Mouse (Mus musculus): ENCODE measurements around the gene 1110051M20Rik. TPM values are rescaled to one million over a fixed set of nuclear protein-coding genes. Genes with fewer than 3 reads are reported as not detected.

Gene 1110051M20Rik
- total and polyA plus RNA-seq, 2 experiments from 2014 or later = 141 to 175 TPM

- H3K36me3 ChIP-seq (ENCODE audit: insufficient read depth, low read length) = peaks cover 27% of the 10 kb centered on the region
- TF ChIP-seq CTCF (IDR thresholded peaks at IDR 0.05; ENCODE audit: low read depth) = no peak
- ATAC-seq (peak; percentile 99), DNase-seq (ENCODE audit: low spot score) (peak; percentile 99)
- peak within 1 kb of the TSS; percentile 86 for H3K9ac ChIP-seq (replicated peaks; ENCODE audit: low read length)
- H3K4me1 ChIP-seq (ENCODE audit: insufficient read depth, low read length) = peaks cover 6% of the 10 kb centered on the region; the same call in 1 of the 2 replicates
- peak within 1 kb of the TSS; percentile 96 for H3K27ac ChIP-seq
- no peaks in the 10 kb centered on the region for H3K27me3 ChIP-seq (ENCODE audit: insufficient read depth, low read length)
- no peaks in the 10 kb centered on the region for H3K9me3 ChIP-seq (ENCODE audit: low read length)
- peak within 1 kb of the TSS; percentile 81 for H3K4me3 ChIP-seq (ENCODE audit: low read length)
- 2% methylated on average over 72 of the region's 72 CpGs for WGBS
- peak within 1 kb of the TSS; percentile 92 for H3K4me2 ChIP-seq (ENCODE audit: low read depth, low read length)
These were observed 179.5 kb downstream of the 1110051M20Rik start, which contains the start of gene Arfgap2 for GRCm38 (mm10) chr2:91264711-91265681. Arfgap2 (plus strand) TSS chr2:91264974.

DNA sequence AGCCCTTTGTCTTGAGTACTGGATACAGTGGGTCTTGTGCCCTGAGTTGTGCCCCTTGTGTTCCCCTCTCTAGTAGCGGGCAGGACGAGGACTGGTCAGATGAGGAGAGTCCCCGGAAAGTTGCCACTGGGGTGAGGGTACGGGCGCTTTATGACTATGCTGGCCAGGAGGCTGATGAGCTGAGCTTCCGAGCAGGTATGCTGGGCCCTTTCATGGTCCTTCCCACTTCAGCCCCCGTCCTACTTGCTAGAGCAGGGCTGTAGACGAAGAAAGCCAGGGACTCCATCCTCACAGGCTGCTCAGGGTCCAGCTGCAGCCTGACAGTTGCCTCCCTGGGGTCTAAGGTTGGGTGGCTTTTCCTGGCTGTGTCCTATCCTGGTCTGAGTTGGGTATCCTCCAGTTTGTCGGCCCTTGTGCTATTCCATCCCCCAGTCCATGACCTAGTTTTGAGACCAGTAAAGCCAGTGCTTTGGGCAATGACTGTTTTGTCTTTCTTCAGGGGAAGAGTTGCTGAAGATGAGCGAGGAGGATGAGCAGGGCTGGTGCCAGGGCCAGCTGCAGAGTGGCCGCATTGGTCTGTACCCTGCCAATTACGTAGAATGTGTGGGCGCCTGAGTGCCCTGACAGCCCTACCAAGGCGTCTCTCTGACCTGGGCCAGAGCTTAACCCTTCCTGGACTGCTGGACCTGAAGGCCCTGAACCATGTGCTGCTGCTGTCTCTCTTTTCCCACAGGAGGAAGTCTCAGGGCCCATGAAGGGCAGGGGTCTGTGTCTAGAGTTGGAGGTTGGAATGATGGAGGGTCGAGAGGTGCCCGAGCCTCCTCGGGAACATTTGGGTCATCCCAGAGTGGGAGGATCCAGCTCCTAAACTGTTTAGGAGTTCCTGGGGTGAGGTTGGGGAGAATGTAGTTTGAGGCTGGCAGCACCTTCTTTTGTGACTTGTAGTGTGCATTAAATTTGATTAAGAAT, 180.5 kb downstream of the 1110051M20Rik start:
- H3K27ac ChIP-seq = peak overlapping the region; percentile 96
- H3K4me3 ChIP-seq (ENCODE audit: low read length) = peak overlapping the region; percentile 81
- no peak for DNase-seq (ENCODE audit: low spot score)
- H3K36me3 ChIP-seq (ENCODE audit: insufficient read depth, low read length) = peaks cover 17% of the 10 kb centered on the region
- peak overlapping the region; percentile 58 for H3K4me2 ChIP-seq (ENCODE audit: low read depth, low read length)
- peak overlapping the region; percentile 33; the same call in 1 of the 2 replicates for H3K9ac ChIP-seq (replicated peaks; ENCODE audit: low read length)
- H3K4me1 ChIP-seq (ENCODE audit: insufficient read depth, low read length) = peaks cover 6% of the 10 kb centered on the region; the same call in 1 of the 2 replicates
- no peak for ATAC-seq
- no peak for TF ChIP-seq CTCF (IDR thresholded peaks at IDR 0.05; ENCODE audit: low read depth)
- WGBS = 88% methylated on average over 17 of the region's 17 CpGs
- H3K27me3 ChIP-seq (ENCODE audit: insufficient read depth, low read length) = no peaks in the 10 kb centered on the region
- H3K9me3 ChIP-seq (ENCODE audit: low read length) = no peaks in the 10 kb centered on the region

GRCm38 (mm10) chr2:91259493-91259892, 185.0 kb downstream of the 1110051M20Rik start:
- ATAC-seq (no peak), DNase-seq (ENCODE audit: low spot score) (no peak)
- Histone ChIP-seq H3K4me1 (ENCODE audit: insufficient read depth, low read length) (peaks cover 11% of the 10 kb centered on the region), H3K9me3 (ENCODE audit: low read length) (no peaks in the 10 kb centered on the region), H3K27ac (no peak overlapping the region), H3K4me2 (ENCODE audit: low read depth, low read length) (no peak overlapping the region), H3K36me3 (ENCODE audit: insufficient read depth, low read length) (no peaks in the 10 kb centered on the region), H3K27me3 (ENCODE audit: insufficient read depth, low read length) (peaks cover 1% of the 10 kb centered on the region; the same call in 1 of the 2 replicates), H3K9ac (replicated peaks; ENCODE audit: low read length) (no peak overlapping the region), H3K4me3 (ENCODE audit: low read length) (no peak overlapping the region)
- WGBS = 100% methylated on average over 1 of the region's 1 CpGs
- TF ChIP-seq CTCF (IDR thresholded peaks at IDR 0.05; ENCODE audit: low read depth) = no peak

- no peak for DNase-seq (ENCODE audit: low spot score)
- H3K9ac ChIP-seq (replicated peaks; ENCODE audit: low read length) = no peak overlapping the region
- ATAC-seq = no peak
- peak overlapping the region; percentile 76; the same call in 1 of the 2 replicates for H3K27ac ChIP-seq
- no peak for TF ChIP-seq CTCF (IDR thresholded peaks at IDR 0.05; ENCODE audit: low read depth)
- peaks cover 6% of the 10 kb centered on the region for H3K4me1 ChIP-seq (ENCODE audit: insufficient read depth, low read length)
- H3K9me3 ChIP-seq (ENCODE audit: low read length) = no peaks in the 10 kb centered on the region
- WGBS = 55% methylated on average over 1 of the region's 1 CpGs
- no peak overlapping the region for H3K4me3 ChIP-seq (ENCODE audit: low read length)
- peak overlapping the region; percentile 94; the same call in 1 of the 2 replicates for H3K4me2 ChIP-seq (ENCODE audit: low read depth, low read length)
- no peaks in the 10 kb centered on the region for H3K36me3 ChIP-seq (ENCODE audit: insufficient read depth, low read length)
- H3K27me3 ChIP-seq (ENCODE audit: insufficient read depth, low read length) = peaks cover 4% of the 10 kb centered on the region; the same call in 1 of the 2 replicates
These were observed 185.7 kb downstream of the 1110051M20Rik start for GRCm38 (mm10) chr2:91258830-91259229.

GRCm38 (mm10) chr2:91258054-91258453, 186.4 kb downstream of the 1110051M20Rik start:
- H3K4me2 ChIP-seq (ENCODE audit: low read depth, low read length) = peak overlapping the region; percentile 94
- H3K36me3 ChIP-seq (ENCODE audit: insufficient read depth, low read length) = no peaks in the 10 kb centered on the region
- no peaks in the 10 kb centered on the region for H3K9me3 ChIP-seq (ENCODE audit: low read length)
- peak overlapping the region; percentile 76 for H3K27ac ChIP-seq
- H3K9ac ChIP-seq (replicated peaks; ENCODE audit: low read length) = peak overlapping the region; percentile 53
- DNase-seq (ENCODE audit: low spot score) (peak; percentile 63), ATAC-seq (peak; percentile 65)
- H3K27me3 ChIP-seq (ENCODE audit: insufficient read depth, low read length) = peaks cover 4% of the 10 kb centered on the region; the same call in 1 of the 2 replicates
- peaks cover 6% of the 10 kb centered on the region for H3K4me1 ChIP-seq (ENCODE audit: insufficient read depth, low read length)
- no peak for TF ChIP-seq CTCF (IDR thresholded peaks at IDR 0.05; ENCODE audit: low read depth)
- WGBS = 42% methylated on average over 5 of the region's 5 CpGs
- H3K4me3 ChIP-seq (ENCODE audit: low read length) = peak overlapping the region; percentile 54

Data from hindbrain, postnatal 0 days (tissue).